Mouse (Mus musculus) limb, embryonic 14.5 days (tissue): Measurements from ENCODE around the gene Dhdds. TPM values are rescaled to one million over a fixed set of nuclear protein-coding genes. Genes with fewer than 3 reads are reported as not detected.
A peak's percentile ranks its signal among the peaks of the same experiment; 100 is the strongest.

ENCODE experiments used
- ATAC-seq: fragments of 200-750 bp; cut with Nextera tagmentation; 2 replicates; pipeline ENCODE4 v1.8.0; 2017; ENCODE audit warnings: low read depth, moderate number of reproducible peaks, moderate TSS enrichment; ENCODE audit not compliant: low FRiP score
- DNase-seq: peaks from one replicate; pipeline ENCODE4 v3.0.0-alpha.2; 2015; ENCODE audit warnings: low spot score
- H3K27ac ChIP-seq: fragments of 300-500 bp; sonication (generic); replicated peaks from 2 replicates; pipeline ENCODE4 v1.5.1; 2014; ENCODE audit warnings: low read depth, mild to moderate bottlenecking, low read length, moderate library complexity, mixed read lengths
- H3K27me3 ChIP-seq: fragments of 300-500 bp; sonication (generic); 2 replicates; pipeline ENCODE4 v1.6.1; 2014; ENCODE audit warnings: low read length, mixed read lengths; ENCODE audit not compliant: control insufficient read depth, insufficient read depth
- H3K36me3 ChIP-seq: fragments of 300-500 bp; sonication (generic); 2 replicates; pipeline ENCODE4 v1.6.1; 2014; ENCODE audit warnings: mild to moderate bottlenecking, low read length, moderate library complexity, mixed read lengths; ENCODE audit not compliant: control insufficient read depth, insufficient read depth
- H3K4me1 ChIP-seq: fragments of 300-500 bp; sonication (generic); 2 replicates; pipeline ENCODE4 v1.6.1; 2014; ENCODE audit warnings: antibody characterized with exemption, low read length, mixed read lengths; ENCODE audit not compliant: control insufficient read depth, insufficient read depth
- H3K4me2 ChIP-seq: fragments of 300-500 bp; sonication (generic); replicated peaks from 2 replicates; pipeline ENCODE4 v1.6.1; 2014; ENCODE audit warnings: low read depth, mild to moderate bottlenecking, low read length, moderate library complexity; ENCODE audit not compliant: severe bottlenecking
- H3K4me3 ChIP-seq: fragments of 300-500 bp; sonication (generic); replicated peaks from 2 replicates; pipeline ENCODE4 v1.5.1; 2014; ENCODE audit warnings: low read length
- H3K9ac ChIP-seq: fragments of 300-500 bp; sonication (generic); 2 replicates; pipeline ENCODE4 v1.6.1; 2014; ENCODE audit warnings: mild to moderate bottlenecking, low read depth, low read length, moderate library complexity; ENCODE audit not compliant: severe bottlenecking
- H3K9me3 ChIP-seq: fragments of 300-500 bp; sonication (generic); 2 replicates; pipeline ENCODE4 v1.6.1; 2016; ENCODE audit warnings: low read length; ENCODE audit not compliant: control insufficient read depth
- POLR2A ChIP-seq: fragments of 200-500 bp; IDR thresholded peaks from 2 replicates; pipeline ENCODE4 v1.8.0; 2012; ENCODE audit warnings: inconsistent platforms, mild to moderate bottlenecking, moderate library complexity, borderline replicate concordance; ENCODE audit not compliant: insufficient read depth, insufficient read length; ENCODE audit errors: extremely low read depth
- WGBS: fragments of 180-500 bp; shearing (Covaris S2); extraction: QIAGEN DNeasy Blood & Tissue Kit; methylation state at CpG from one replicate; pipeline ENCODE4 v1.1.7; 2014; 5-methylcytosine and 5-hydroxymethylcytosine counted together
- polyA plus RNA-seq, 2 experiments: library from polyadenylated mRNA; depleted of rRNA in 1 of 2; stranded (reverse) in 1 of 2; unstranded in 1 of 2; fragments of >200 nt; fragmentation: Nextera tagmentation in 1 of 2; extraction: Ambion mirVana in 1 of 2; gene quantifications; 2 replicates each; pipeline versions ENCODE4 v1.2.1 to v1.2.3; 2012 to 2014

Dhdds gene
- polyA plus RNA-seq, 2 experiments, result 47.2 to 47.6 TPM

DNA sequence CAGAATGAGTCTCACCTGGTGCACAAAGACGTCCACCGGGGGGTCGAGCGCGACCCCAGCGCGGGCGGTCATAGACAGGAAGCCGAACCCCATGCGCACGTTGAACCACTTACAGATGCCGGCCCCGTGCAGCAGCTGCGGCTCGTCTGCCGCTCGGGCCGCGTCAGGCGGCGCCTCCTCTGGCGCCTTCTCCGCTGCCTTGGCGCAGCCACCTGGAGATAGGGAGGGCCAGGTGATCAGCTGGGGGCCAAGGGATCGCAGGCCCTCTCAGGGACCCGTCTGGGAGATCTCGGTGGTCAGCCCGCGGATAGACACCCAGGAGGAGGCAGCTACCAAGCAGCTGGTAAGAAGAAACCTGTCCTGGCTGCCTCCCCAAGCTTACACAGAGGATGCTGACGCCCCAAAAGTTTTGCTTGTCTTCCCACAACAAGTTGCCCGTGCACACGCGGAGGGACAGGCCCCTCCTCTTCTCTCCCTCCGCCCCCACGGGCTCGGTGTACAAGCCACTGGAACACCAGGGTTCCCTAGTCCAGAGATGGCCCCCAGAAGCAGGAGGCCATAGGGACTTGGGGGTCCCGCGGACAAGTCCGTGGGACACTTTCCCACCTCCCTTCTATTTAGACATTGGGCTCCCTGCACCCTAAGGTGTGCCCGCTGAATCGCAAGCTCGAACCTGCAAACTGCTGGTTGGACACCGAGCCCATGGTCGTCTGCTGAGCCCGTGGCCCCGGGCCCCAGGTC is 17.5 kb upstream of the Dhdds start:
- peak overlapping the region; percentile 31 for H3K4me2 ChIP-seq
- H3K4me1 ChIP-seq, result peaks cover 5% of the 10 kb centered on the region; the same call in 1 of the 2 replicates
- H3K27me3 ChIP-seq, result peaks cover 28% of the 10 kb centered on the region
- H3K36me3 ChIP-seq, result no peaks in the 10 kb centered on the region
- peak overlapping the region; percentile 19 for H3K4me3 ChIP-seq
- H3K9me3 ChIP-seq, result no peaks in the 10 kb centered on the region
- no peak for TF ChIP-seq POLR2A
- no peak for DNase-seq
- 0% methylated on average over 39 of the region's 46 CpGs for WGBS
- no peak overlapping the region for H3K9ac ChIP-seq
- no peak for ATAC-seq
- H3K27ac ChIP-seq, result no peak overlapping the region

DNA sequence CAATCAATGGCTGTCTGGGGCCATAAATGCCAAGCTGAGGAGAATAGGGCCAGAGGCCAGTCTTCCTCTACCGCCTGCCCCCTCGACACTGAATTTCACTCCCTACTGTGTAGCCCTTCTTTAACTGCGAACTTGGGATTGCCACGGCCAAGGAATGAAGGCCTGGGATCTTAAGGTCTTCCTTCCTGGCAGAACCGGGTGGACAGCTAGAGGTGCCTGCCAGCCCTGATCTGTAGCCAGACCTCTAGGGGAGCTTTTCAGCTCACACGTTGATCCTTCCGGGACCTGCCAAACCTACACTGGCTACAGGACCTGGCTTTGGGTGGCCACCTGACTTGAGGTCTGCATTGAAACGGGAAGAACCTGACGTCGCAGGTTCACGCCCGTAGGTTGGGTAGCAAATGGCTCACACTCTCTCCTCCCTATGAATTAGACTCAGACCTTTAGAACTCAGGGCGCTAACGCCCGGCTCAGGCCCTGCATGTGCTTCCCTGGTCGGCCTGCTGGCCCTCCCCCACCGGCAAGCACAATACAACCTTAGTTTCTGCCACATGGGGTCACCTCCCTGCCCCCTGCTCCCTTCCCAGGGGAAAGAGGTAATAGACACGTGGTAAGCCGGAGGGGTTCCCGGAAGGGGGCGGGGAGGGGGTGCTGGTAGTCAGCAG is 16.6 kb upstream of the Dhdds start:
- Histone ChIP-seq H3K36me3 (no peaks in the 10 kb centered on the region), H3K4me2 (peak overlapping the region; percentile 31), H3K27ac (no peak overlapping the region), H3K4me1 (peaks cover 5% of the 10 kb centered on the region; the same call in 1 of the 2 replicates), H3K27me3 (peaks cover 28% of the 10 kb centered on the region), H3K9me3 (no peaks in the 10 kb centered on the region), H3K4me3 (peak overlapping the region; percentile 19; the same call in 1 of the 2 replicates), H3K9ac (no peak overlapping the region)
- no peak for ATAC-seq
- WGBS, result 5% methylated on average over 21 of the region's 21 CpGs
- no peak for DNase-seq
- TF ChIP-seq POLR2A, result no peak

DNA sequence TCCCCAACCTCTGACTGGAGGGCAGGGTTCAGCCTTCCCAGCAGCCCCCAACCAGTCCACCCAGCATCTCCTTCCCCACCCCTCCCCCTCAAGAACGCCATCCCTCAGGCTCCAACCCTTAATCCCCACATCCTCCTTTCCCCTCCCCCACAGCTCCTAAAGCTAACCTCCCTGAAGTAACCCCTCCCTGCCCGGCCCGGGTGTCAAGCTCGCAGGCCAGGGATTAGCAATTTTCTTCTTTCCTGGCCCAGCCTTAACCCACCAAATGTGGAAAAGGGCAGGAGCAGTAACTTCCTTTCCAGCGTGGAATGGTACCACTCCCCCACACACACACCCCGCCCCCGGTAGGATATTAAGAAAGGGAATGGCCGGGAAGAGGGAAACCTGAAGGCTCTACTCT is 16.0 kb upstream of the Dhdds start:
- Histone ChIP-seq H3K36me3 (no peaks in the 10 kb centered on the region), H3K27me3 (peaks cover 28% of the 10 kb centered on the region), H3K9ac (no peak overlapping the region), H3K27ac (no peak overlapping the region), H3K9me3 (no peaks in the 10 kb centered on the region), H3K4me3 (no peak overlapping the region), H3K4me2 (no peak overlapping the region), H3K4me1 (peaks cover 5% of the 10 kb centered on the region; the same call in 1 of the 2 replicates)
- ATAC-seq (no peak), DNase-seq (no peak)
- 2% methylated on average over 8 of the region's 8 CpGs for WGBS
- no peak for TF ChIP-seq POLR2A

DNA sequence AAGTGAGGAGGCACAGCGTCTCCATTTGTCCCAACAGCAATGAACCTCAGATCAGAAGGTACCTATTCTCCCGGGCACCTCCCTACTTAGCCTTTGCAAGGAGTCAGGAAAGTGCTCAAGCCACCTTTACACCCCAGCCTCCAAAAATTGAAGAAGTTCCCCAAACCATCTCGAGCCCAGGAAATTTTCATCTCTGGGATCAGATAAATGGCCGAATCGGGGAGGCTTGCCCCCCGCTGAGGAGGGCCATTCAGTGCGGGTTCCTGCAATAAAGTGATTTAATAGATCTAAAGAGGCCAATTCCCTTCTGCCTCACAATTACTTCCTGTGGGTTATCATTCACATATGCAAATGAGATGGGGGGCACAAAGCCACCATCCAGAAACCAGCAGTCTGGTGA is 15.5 kb upstream of the Dhdds start:
- no peaks in the 10 kb centered on the region for H3K9me3 ChIP-seq
- H3K27me3 ChIP-seq, result peaks cover 28% of the 10 kb centered on the region
- no peak overlapping the region for H3K9ac ChIP-seq
- peaks cover 5% of the 10 kb centered on the region; the same call in 1 of the 2 replicates for H3K4me1 ChIP-seq
- TF ChIP-seq POLR2A, result no peak
- 6% methylated on average over 7 of the region's 7 CpGs for WGBS
- H3K4me3 ChIP-seq, result no peak overlapping the region
- no peak for ATAC-seq
- no peak for DNase-seq
- H3K27ac ChIP-seq, result no peak overlapping the region
- H3K36me3 ChIP-seq, result no peaks in the 10 kb centered on the region
- no peak overlapping the region for H3K4me2 ChIP-seq

DNA sequence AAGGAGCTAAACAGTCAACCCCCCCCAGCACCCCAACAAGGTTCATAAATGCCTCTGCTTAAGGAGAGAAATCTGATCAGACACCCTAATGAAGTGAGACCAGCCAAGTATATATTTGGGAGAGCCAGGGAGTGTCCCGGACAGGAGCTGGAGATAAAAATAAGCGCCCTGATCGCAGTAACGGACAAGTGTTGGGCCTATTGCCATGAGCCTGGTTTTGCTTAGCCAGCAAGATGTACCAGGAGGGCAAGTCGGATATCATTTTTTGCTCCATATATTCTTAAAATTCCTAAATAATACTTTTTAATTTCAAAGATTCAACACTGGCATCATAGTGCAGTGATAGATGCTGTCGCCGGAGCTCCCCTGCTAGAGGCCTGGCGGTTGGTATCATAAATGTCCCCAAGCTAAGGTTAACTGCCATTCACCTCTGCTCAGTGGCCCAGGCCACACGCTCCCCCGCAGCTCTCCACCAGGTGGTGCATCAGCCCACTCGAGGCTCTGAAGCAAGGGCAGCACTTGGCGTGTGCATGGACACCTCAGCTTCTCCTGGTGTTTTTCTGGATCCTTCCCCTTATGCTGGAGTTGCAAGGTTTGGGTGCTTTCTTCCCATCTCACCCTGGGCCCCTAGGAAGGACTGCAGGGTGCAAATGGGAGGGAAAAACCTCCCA is 12.3 kb upstream of the Dhdds start:
- ATAC-seq (no peak), DNase-seq (no peak)
- Histone ChIP-seq H3K9ac (no peak overlapping the region), H3K4me1 (peaks cover 5% of the 10 kb centered on the region; the same call in 1 of the 2 replicates), H3K27me3 (peaks cover 9% of the 10 kb centered on the region), H3K27ac (no peak overlapping the region), H3K4me3 (no peak overlapping the region), H3K4me2 (no peak overlapping the region), H3K36me3 (no peaks in the 10 kb centered on the region), H3K9me3 (no peaks in the 10 kb centered on the region)
- 51% methylated on average over 12 of the region's 12 CpGs for WGBS
- no peak for TF ChIP-seq POLR2A
